Mouse (Mus musculus): ENCODE measurements around the gene Uba2.

DNA sequence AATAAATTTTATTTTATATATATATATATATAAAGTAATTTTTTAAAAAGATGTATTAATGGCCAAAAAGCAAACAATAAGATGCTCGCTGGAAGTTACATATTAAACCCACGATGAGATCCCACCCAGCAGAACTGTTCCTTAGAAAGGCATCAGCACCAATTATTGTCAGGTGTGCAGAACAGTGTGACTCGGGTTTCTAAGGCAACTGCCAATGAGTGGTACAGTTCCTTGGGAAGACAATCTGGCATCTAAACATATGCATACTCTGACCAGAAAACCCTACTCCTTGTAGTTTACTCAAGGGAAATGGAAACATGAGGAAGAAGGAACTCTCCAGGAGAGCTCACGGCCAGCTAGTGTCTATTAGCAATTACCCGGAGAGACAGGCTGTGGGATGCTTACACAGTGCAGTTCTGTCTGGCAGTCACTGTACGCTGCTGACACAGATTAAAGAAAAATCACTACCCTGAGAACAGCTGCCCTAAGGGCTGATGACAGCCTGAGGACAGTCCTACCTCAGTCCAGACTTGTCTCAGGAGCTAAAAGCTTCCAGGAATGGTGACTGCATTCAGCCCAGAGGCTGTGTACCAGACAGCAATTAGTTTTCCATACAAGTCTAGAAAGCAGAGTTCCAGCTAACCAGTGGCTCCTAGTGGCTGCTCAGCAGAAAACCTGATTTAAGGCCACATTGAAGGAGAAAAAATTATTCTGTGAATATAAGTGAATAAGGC is 46.2 kb downstream of the Uba2 start:
- TF ChIP-seq CTCF (conservative IDR thresholded peaks at IDR 0.05; ENCODE audit: insufficient read depth, insufficient read length, low read depth, low read length) (no peak), POLR2A (IDR thresholded peaks at IDR 0.05; ENCODE audit: low read depth, low read length) (no peak)
